Mouse (Mus musculus) embryonic facial prominence, embryonic 10.5 days (tissue): ENCODE results near the gene Itgb7. TPM values are rescaled to one million over a fixed set of nuclear protein-coding genes. Genes with fewer than 3 reads are reported as not detected.

Source experiments
- DNase-seq: peaks from one replicate; pipeline ENCODE4 v3.0.0-alpha.2; 2017; ENCODE audit warnings: low spot score
- H3K27ac ChIP-seq: fragments of 300-500 bp; sonication (generic); replicated peaks from 2 replicates; pipeline ENCODE4 v1.5.1; 2016; ENCODE audit warnings: mild to moderate bottlenecking
- H3K27me3 ChIP-seq: fragments of 300-500 bp; sonication (generic); replicated peaks from 2 replicates; pipeline ENCODE4 v1.6.1; 2016; ENCODE audit warnings: low read depth, mild to moderate bottlenecking; ENCODE audit not compliant: poor library complexity, severe bottlenecking
- H3K36me3 ChIP-seq: fragments of 300-500 bp; sonication (generic); replicated peaks from 2 replicates; pipeline ENCODE4 v1.6.1; 2016; ENCODE audit warnings: mild to moderate bottlenecking, moderate library complexity
- H3K4me1 ChIP-seq: fragments of 300-500 bp; sonication (generic); 2 replicates; pipeline ENCODE4 v1.6.1; 2016
- H3K4me3 ChIP-seq: fragments of 300-500 bp; sonication (generic); 2 replicates; pipeline ENCODE4 v1.5.1; 2016; ENCODE audit warnings: mild to moderate bottlenecking, moderate library complexity
- H3K9me3 ChIP-seq: fragments of 300-500 bp; sonication (generic); 2 replicates; pipeline ENCODE4 v1.6.1; 2016; ENCODE audit warnings: mild to moderate bottlenecking
- WGBS: fragments of 180-500 bp; shearing (Covaris S2); methylation state at CpG from one replicate; pipeline ENCODE4 v1.1.7; 2016; 5-methylcytosine and 5-hydroxymethylcytosine counted together
- polyA plus RNA-seq: library from polyadenylated mRNA; unstranded; fragments of >200 nt; fragmentation: Nextera tagmentation; extraction: Ambion mirVana; gene quantifications from 2 replicates; pipeline ENCODE4 v1.2.1, GENCODE M21; 2016

Itgb7 gene
- polyA plus RNA-seq, 1 experiment from 2014 or later = 1.1 TPM

- Histone ChIP-seq H3K36me3 (peaks cover 72% of the 10 kb centered on the region), H3K4me1 (0 out of 2 replicates have a peak, but pooled peaks cover 7% of the 10 kb centered on the region), H3K9me3 (no peaks in the 10 kb centered on the region), H3K27me3 (no peaks in the 10 kb centered on the region), H3K4me3 (no peak overlapping the region), H3K27ac (no peak overlapping the region)
- DNase-seq = no peak
- WGBS = 75% methylated on average over 6 of the region's 6 CpGs
These were observed 16.1 kb downstream of the Itgb7 start for GRCm38 (mm10) chr15:102215624-102216023.

DNA sequence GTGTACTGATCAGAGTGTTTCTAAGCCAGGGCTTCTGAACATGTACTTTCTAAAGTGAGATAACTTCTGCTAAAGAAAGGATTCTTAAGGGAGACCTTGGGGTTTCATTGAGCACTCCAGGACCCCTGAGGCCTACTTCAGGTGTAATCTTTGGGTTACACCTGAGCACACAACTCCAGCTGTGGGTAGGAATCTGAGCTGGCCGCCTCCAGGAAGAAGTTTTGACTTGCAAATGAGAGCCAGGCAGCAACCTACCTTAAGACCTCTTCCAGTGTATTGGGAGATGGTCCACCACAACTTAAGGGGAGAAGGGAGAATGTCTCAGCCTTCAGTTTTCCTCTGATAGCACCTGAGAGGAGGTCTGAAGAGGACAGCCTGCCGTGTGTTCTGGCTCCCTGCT lies 17.6 kb downstream of the Itgb7 start:
- no peak for DNase-seq
- no peak overlapping the region for H3K4me3 ChIP-seq
- H3K27me3 ChIP-seq = no peaks in the 10 kb centered on the region
- 0 out of 2 replicates have a peak, but pooled peaks cover 7% of the 10 kb centered on the region for H3K4me1 ChIP-seq
- no peaks in the 10 kb centered on the region for H3K9me3 ChIP-seq
- H3K27ac ChIP-seq = no peak overlapping the region
- WGBS = 45% methylated on average over 2 of the region's 2 CpGs
- H3K36me3 ChIP-seq = peaks cover 87% of the 10 kb centered on the region

GRCm38 (mm10) chr15:102211895-102212294 lies 19.8 kb downstream of the Itgb7 start:
- H3K4me1 ChIP-seq = 0 out of 2 replicates have a peak, but pooled peaks cover 2% of the 10 kb centered on the region
- H3K27ac ChIP-seq = no peak overlapping the region
- no peaks in the 10 kb centered on the region for H3K27me3 ChIP-seq
- DNase-seq = no peak
- H3K36me3 ChIP-seq = peaks cover 98% of the 10 kb centered on the region
- no peaks in the 10 kb centered on the region for H3K9me3 ChIP-seq
- H3K4me3 ChIP-seq = no peak overlapping the region
- WGBS = 87% methylated on average over 6 of the region's 6 CpGs

DNA sequence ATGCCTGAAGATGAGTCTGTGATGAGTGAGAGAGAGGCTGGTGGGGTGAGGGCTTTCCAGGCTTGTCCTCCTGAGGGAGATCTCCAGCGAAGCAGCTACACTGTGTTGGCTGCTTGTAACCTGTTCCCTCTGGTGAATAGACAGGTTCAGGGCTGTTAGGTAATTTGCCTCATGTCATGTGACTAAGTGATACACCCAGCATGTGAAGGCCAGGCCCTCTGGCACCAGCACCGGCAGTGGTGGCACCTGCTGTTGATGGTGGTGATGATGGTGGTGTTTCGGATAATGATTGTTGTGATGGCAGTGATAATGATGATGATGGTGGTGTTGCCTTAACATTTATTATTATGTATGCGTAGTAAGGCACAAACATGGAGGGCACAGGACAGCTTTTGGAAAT lies 20.9 kb downstream of the Itgb7 start:
- no peaks in the 10 kb centered on the region for H3K9me3 ChIP-seq
- H3K4me3 ChIP-seq = no peak overlapping the region
- H3K4me1 ChIP-seq = peaks cover 6% of the 10 kb centered on the region
- no peaks in the 10 kb centered on the region for H3K27me3 ChIP-seq
- no peak for DNase-seq
- H3K27ac ChIP-seq = no peak overlapping the region
- H3K36me3 ChIP-seq = peaks cover 98% of the 10 kb centered on the region
- 95% methylated on average over 4 of the region's 4 CpGs for WGBS

DNA sequence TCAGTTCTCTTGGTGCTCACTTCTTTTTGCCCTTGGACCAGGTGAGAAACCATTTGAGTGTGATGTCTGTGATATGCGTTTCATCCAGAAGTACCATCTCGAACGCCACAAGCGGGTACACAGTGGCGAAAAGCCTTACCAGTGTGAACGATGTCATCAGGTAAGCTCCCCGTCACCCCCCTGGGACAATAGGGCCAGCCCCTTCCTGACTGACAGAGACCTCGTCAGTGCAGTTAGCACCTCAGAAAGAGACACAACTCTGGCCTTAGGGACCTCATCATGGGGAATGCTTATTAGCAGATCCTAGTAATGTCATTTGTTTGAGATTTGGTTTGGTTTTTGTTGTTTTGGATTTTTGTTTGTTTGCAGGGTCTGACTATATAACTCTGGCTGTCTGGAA lies 22.6 kb downstream of the Itgb7 start:
- Histone ChIP-seq H3K27me3 (no peaks in the 10 kb centered on the region), H3K27ac (no peak overlapping the region), H3K4me1 (peaks cover 23% of the 10 kb centered on the region), H3K36me3 (peaks cover 95% of the 10 kb centered on the region), H3K9me3 (no peaks in the 10 kb centered on the region), H3K4me3 (no peak overlapping the region)
- WGBS = 93% methylated on average over 8 of the region's 8 CpGs
- DNase-seq = no peak

DNA sequence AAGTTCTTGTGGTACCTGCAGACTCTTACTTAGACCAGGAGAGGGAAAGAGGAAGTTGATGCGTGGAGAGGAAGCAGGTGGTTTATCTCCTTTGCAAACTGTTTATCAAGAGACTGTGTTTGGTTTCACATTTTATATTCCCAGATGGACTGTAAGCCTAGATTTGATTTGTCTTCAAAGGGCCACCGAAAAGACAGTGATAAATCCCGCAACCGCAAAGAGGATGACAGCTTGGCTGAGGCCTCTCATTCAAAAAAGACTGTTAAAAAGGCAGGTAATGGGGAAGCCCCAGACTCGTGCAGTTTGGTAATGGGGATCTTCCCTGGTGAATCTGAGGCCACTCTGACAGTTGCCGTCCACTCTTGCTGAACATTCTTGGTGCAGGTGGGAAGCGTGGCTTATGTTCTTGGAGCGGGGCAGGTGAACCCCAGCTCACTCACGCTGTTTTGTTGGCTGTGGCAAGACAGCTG lies 23.6 kb downstream of the Itgb7 start:
- Histone ChIP-seq H3K9me3 (no peaks in the 10 kb centered on the region), H3K4me3 (no peak overlapping the region), H3K27me3 (no peaks in the 10 kb centered on the region), H3K27ac (no peak overlapping the region), H3K4me1 (peaks cover 24% of the 10 kb centered on the region), H3K36me3 (peaks cover 86% of the 10 kb centered on the region)
- WGBS = 92% methylated on average over 9 of the region's 9 CpGs
- no peak for DNase-seq

DNA sequence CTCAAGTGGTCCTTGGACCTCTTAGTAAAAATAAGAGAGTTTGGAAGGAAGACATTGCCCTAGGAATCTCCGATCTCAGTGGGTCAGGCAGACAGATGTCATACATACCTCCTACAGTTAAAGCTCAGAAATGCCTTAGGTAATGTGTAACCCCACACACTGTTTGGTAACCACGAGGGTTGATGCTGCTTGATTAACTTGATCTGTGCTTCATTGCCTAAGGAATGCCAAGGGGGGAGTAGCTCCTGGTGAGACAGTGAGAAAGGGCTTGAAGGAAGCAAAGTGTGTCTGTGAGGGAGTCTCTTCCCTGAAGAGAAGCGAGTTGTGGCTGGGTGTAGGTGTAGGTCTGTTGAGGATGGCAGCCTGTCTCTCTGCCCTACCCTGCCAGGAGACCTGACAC lies 24.4 kb downstream of the Itgb7 start:
- Histone ChIP-seq H3K4me1 (peaks cover 30% of the 10 kb centered on the region), H3K9me3 (no peaks in the 10 kb centered on the region), H3K27ac (no peak overlapping the region), H3K4me3 (no peak overlapping the region), H3K27me3 (no peaks in the 10 kb centered on the region), H3K36me3 (peaks cover 78% of the 10 kb centered on the region)
- DNase-seq = no peak
- 91% methylated on average over 3 of the region's 3 CpGs for WGBS

GRCm38 (mm10) chr15:102205779-102206178 lies 26.0 kb downstream of the Itgb7 start:
- Histone ChIP-seq H3K27me3 (no peaks in the 10 kb centered on the region), H3K4me1 (peaks cover 33% of the 10 kb centered on the region), H3K9me3 (no peaks in the 10 kb centered on the region), H3K27ac (peak overlapping the region; percentile 27; the same call in 1 of the 2 replicates), H3K4me3 (peak overlapping the region; percentile 88), H3K36me3 (peaks cover 63% of the 10 kb centered on the region)
- DNase-seq = no peak
- WGBS = 84% methylated on average over 8 of the region's 8 CpGs

DNA sequence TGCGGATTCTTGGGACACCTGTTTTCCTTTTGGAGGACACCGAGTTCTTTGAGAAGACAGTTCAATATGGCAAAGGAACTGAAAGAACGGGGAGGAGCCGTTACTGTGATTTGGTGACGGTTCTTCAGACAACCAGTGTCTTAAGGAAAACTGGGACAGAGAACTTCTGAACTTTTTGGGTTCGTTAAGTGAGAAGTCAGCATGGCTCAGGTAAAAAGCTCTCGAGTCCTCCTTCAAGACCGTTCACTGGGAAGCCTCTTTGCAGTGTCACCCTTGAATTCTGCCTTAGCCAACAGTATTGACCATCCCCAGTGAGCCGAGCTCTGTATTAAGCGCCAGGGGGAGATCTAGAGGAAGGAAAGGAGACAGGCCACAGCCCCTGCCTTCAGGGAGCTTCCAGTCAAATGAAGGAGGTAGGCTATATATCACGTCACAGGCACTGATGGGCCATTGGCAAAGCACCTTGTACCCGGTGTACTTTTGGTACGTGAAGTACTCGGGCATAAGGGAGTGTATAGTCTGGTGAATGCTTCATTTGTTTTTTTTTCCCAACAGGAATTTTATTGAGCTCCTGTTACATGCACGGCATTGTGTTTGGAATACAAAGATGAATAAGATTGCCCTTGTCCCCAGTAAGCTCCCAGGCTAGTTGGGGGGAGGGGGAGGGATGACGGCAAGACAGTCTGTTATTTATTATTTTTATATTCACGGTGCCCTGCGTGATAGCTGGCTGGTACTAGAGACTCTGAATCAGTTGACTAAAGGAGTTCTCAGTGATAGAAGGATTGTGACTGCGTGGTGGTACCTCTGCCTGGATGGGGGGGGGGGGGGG lies 26.9 kb downstream of the Itgb7 start, which contains the start of gene Csad:
TSS of gene Csad (minus strand) at position 51 of the 832 bp plus-strand sequence.
- peaks cover 59% of the 10 kb centered on the region for H3K36me3 ChIP-seq
- peak within 1 kb of the TSS; percentile 88 for H3K4me3 ChIP-seq
- no peak for DNase-seq

DNA sequence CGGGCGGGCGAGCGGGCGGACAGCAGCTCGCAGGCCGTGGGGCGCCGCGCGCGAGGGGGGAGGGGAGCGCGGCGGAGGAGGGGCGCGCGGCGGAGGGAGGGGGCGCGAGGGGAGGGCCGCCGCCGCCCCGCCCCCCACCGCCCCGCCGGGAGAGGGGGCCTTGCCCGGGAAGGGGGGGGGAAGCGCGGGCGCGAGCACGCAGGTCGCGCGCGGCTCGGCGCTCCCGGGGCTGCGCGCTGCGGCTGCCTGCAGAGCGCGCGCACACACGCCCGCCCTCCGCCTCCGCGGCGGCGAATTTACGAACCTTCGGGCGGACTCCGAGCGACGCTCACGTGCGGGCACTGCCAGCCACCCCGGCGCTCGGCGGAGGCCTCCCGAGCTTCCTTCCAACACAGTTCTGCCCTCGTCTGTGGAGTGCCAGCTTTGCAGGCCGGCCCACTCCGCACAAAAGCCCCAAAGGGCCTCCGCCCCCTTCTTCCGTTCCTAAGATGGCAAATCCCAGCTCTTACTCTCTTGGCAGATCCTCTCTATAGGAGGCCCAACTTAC lies 27.8 kb downstream of the Itgb7 start:
- peak; percentile 85 for DNase-seq

More for the DNA sequence above, 26.9 kb downstream of the Itgb7 start, which contains the start of gene Csad:
- Histone ChIP-seq H3K4me1 (peaks cover 33% of the 10 kb centered on the region), H3K9me3 (no peaks in the 10 kb centered on the region), H3K27ac (peak within 1 kb of the TSS; percentile 99), H3K27me3 (no peaks in the 10 kb centered on the region)
- WGBS = 68% methylated on average over 19 of the region's 19 CpGs

GRCm38 (mm10) chr15:102202971-102203834 lies 28.5 kb downstream of the Itgb7 start, which contains the start of gene Zfp740:
TSS of gene Zfp740 (plus strand) at chr15:102203249.
- H3K9me3 ChIP-seq = no peaks in the 10 kb centered on the region
- H3K4me3 ChIP-seq = peak within 1 kb of the TSS; percentile 88
- peak within 1 kb of the TSS; percentile 99 for H3K27ac ChIP-seq
- peak; percentile 99 for DNase-seq
- H3K36me3 ChIP-seq = peaks cover 52% of the 10 kb centered on the region
- no peaks in the 10 kb centered on the region for H3K27me3 ChIP-seq
- H3K4me1 ChIP-seq = peaks cover 36% of the 10 kb centered on the region
- under 1% methylated on average over 68 of the region's 68 CpGs for WGBS

More for the DNA sequence above, 27.8 kb downstream of the Itgb7 start:
- Histone ChIP-seq H3K36me3 (peaks cover 58% of the 10 kb centered on the region), H3K27ac (peak overlapping the region; percentile 99), H3K4me3 (peak overlapping the region; percentile 88), H3K4me1 (peaks cover 35% of the 10 kb centered on the region), H3K9me3 (no peaks in the 10 kb centered on the region), H3K27me3 (no peaks in the 10 kb centered on the region)
- 1% methylated on average over 67 of the region's 72 CpGs for WGBS

DNA sequence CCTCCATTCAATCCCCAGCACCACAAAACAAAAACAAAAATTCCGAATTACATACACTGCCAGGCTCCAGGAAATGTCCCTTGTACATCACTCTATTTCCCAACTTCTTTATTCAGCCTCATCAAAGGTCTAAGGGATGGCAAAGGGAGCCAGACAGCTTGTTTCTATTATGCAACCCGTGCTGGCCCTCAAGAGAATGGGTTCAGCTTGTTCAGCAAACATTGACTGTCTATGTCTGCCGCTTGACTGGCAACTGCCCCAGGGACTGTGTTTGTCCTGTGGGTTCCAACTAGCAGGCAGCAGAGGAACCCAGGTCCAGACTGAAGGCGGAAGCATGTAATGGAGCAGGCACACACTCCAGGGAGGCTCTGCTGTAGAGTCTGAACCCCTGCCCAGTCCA lies 32.9 kb downstream of the Itgb7 start:
- H3K27me3 ChIP-seq = no peaks in the 10 kb centered on the region
- no peak overlapping the region for H3K4me3 ChIP-seq
- peaks cover 12% of the 10 kb centered on the region for H3K4me1 ChIP-seq
- 75% methylated on average over 4 of the region's 4 CpGs for WGBS
- DNase-seq = no peak
- no peaks in the 10 kb centered on the region for H3K9me3 ChIP-seq
- H3K27ac ChIP-seq = no peak overlapping the region
- H3K36me3 ChIP-seq = peaks cover 20% of the 10 kb centered on the region
